Mouse (Mus musculus) neural tube, embryonic 11.5 days (tissue): ENCODE results near the gene 1700066M21Rik. TPM values are rescaled to one million over a fixed set of nuclear protein-coding genes. Genes with fewer than 3 reads are reported as not detected.

ENCODE experiments used
- ATAC-seq: fragments of 200-750 bp; cut with Nextera tagmentation; 2 replicates; pipeline ENCODE4 v1.8.0; 2017; ENCODE audit warnings: moderate number of reproducible peaks, mild to moderate bottlenecking, moderate TSS enrichment, moderate library complexity; ENCODE audit not compliant: insufficient read depth, low FRiP score, low TSS enrichment
- DNase-seq: peaks from one replicate; pipeline ENCODE4 v3.0.0-alpha.2; 2015; ENCODE audit warnings: low spot score
- H3K27ac ChIP-seq: fragments of 300-500 bp; sonication (generic); 2 replicates; pipeline ENCODE4 v1.5.1; 2014; ENCODE audit warnings: low read depth, mild to moderate bottlenecking, low read length
- H3K27me3 ChIP-seq: fragments of 300-500 bp; sonication (generic); 2 replicates; pipeline ENCODE4 v1.6.1; 2014; ENCODE audit warnings: mild to moderate bottlenecking, low read length, mixed read lengths; ENCODE audit not compliant: control insufficient read depth, insufficient read depth
- H3K36me3 ChIP-seq: fragments of 300-500 bp; sonication (generic); 2 replicates; pipeline ENCODE4 v1.6.1; 2014; ENCODE audit warnings: mild to moderate bottlenecking, low read length, moderate library complexity, mixed read lengths; ENCODE audit not compliant: control insufficient read depth, insufficient read depth
- H3K4me1 ChIP-seq: fragments of 300-500 bp; sonication (generic); 2 replicates; pipeline ENCODE4 v1.6.1; 2014; ENCODE audit warnings: low read length, mixed read lengths; ENCODE audit not compliant: control insufficient read depth, insufficient read depth
- H3K4me2 ChIP-seq: fragments of 300-500 bp; sonication (generic); 2 replicates; pipeline ENCODE4 v1.6.1; 2014; ENCODE audit warnings: low read depth, mild to moderate bottlenecking, moderate library complexity
- H3K4me3 ChIP-seq: fragments of 300-500 bp; sonication (generic); 2 replicates; pipeline ENCODE4 v1.5.1; 2014; ENCODE audit warnings: low read depth, low read length
- H3K9ac ChIP-seq: fragments of 300-500 bp; sonication (generic); 2 replicates; pipeline ENCODE4 v1.6.1; 2014; ENCODE audit warnings: mild to moderate bottlenecking, low read length
- H3K9me3 ChIP-seq: fragments of 300-500 bp; sonication (generic); 2 replicates; pipeline ENCODE4 v1.6.1; 2016; ENCODE audit warnings: low read length; ENCODE audit not compliant: control insufficient read depth
- WGBS: fragments of 180-500 bp; shearing (Covaris S2); extraction: QIAGEN DNeasy Blood & Tissue Kit; methylation state at CpG from one replicate; pipeline ENCODE4 v1.1.7; 2014; 5-methylcytosine and 5-hydroxymethylcytosine counted together
- polyA plus RNA-seq: library from polyadenylated mRNA; unstranded; fragments of >200 nt; fragmentation: Nextera tagmentation; extraction: Ambion mirVana; gene quantifications from 2 replicates; pipeline ENCODE4 v1.2.1, GENCODE M21; 2014

Gene 1700066M21Rik
- 10.6 and 14.3 TPM in 2 replicates for polyA plus RNA-seq

DNA sequence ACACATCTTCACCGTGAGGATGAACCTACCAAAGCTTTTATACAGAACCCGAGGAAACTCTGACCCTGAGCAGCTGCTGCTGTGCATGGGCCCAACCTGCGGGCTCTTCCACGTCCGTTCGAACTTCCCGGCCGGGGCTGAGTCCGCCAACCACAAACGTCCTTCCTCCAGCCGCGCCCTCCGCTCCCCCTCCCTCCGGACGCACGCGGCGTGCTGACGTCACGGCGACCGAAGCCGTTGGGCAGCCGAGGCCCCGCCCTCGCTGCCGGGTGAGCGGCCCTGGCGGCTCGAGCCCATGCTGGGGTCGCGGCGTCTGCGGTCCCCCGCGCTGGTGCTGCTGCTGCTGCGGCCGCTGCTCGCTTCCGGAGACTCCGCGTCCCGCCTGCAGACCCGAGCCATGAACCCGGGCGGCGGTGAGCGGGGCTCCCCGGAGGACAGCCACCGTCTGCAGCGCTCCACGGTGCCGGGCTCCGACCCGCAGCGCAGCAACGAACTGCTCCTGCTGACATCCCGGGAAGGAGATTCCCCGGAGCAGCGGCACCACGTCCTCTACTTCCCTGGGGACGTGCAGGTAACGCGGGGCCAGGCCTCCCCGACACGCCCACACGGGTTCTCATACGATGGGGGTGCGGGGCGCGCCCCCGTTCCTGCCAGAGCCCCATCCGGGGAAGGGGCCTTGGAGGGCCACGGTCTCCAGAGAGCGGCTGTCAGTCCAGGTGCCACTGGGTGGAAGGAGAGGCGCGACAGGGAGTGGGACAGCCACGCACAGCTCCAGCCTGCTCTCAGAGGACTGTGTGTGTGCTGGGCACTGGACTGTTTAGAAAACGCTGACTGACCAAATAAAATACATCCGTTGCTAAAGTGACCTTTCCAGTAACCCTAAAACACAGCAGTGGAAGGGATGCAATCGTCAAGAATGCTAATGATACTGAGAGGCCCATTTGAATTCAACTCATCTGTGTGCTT is at the start of gene 1700066M21Rik:
TSS of gene 1700066M21Rik (plus strand) at position 245 of the 966 bp plus-strand sequence.
- peak within 1 kb of the TSS; percentile 86 for H3K4me3 ChIP-seq
- DNase-seq (peak; percentile 96), ATAC-seq (peak; percentile 98)
- peak within 1 kb of the TSS; percentile 78 for H3K9ac ChIP-seq
- no peaks in the 10 kb centered on the region for H3K36me3 ChIP-seq
- no peaks in the 10 kb centered on the region for H3K4me1 ChIP-seq
- H3K27me3 ChIP-seq, result no peaks in the 10 kb centered on the region
- peak within 1 kb of the TSS; percentile 75; the same call in 1 of the 2 replicates for H3K27ac ChIP-seq
- H3K9me3 ChIP-seq, result no peaks in the 10 kb centered on the region
- under 1% methylated on average over 77 of the region's 81 CpGs for WGBS
- H3K4me2 ChIP-seq, result peak within 1 kb of the TSS; percentile 76

DNA sequence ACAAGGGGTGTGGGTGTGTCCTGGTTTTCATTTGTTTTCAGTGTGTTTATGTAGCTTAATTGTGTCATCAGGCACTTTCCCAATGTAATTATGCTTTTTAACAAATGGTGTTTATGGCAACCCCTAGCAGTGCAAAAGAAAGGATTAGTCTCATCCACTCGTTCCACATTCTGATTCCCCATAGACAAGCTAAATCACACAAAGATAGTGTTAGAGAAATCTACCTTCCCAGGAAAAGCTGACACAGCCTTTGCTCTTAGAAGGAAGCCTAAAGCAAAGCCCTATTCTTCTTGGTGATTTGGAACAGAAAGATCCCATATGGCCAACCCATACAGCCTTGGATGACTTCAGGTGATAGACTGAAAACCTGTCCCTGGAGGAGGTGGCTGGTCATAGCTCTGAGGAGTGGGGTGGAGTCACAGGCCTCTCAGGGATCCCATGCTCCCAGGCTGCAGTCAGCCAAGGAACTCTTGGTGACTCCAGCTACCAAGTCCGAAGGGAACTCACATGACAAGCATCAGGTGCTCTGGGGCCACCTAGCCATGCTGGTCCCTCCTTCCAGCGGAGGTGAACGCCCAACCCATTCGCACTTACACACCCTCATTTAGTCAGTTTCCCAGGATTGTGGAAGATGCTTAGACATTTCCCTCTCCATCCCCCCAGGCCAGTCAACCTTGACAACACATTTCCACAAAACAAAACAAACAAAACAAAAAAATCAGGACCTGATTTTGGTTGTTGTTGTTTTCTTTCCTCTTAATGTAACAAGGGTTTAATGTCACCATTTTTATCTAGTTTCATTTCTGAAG is 47.9 kb upstream of the 1700066M21Rik start:
- DNase-seq, result no peak
- H3K27ac ChIP-seq, result no peak overlapping the region
- WGBS, result 79% methylated on average over 5 of the region's 5 CpGs
- no peak overlapping the region for H3K9ac ChIP-seq
- H3K27me3 ChIP-seq, result no peaks in the 10 kb centered on the region
- no peak overlapping the region for H3K4me2 ChIP-seq
- no peaks in the 10 kb centered on the region for H3K9me3 ChIP-seq
- no peaks in the 10 kb centered on the region for H3K36me3 ChIP-seq
- H3K4me1 ChIP-seq, result no peaks in the 10 kb centered on the region
- ATAC-seq, result no peak
- no peak overlapping the region for H3K4me3 ChIP-seq

DNA sequence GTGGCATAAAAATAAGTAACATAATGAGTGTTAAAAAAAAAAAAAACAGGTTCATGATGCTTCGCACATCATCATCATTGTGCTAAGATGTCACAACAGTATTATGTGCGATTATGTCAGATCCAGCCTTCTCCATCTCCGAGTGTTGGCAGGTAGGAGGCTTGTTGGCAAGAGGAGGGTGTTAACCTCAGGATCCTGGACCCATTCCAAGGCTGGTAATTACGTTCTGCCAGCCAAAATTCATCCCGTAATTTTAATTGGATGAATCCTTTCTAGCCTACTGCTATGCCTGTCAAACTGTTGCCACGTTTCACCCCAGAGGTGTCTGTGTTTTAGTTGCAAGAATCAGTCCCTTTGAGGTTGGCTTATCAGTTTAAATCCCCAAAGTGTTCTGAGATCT is 47.2 kb upstream of the 1700066M21Rik start:
- Histone ChIP-seq H3K27ac (no peak overlapping the region), H3K4me3 (no peak overlapping the region), H3K4me1 (no peaks in the 10 kb centered on the region), H3K27me3 (no peaks in the 10 kb centered on the region), H3K36me3 (no peaks in the 10 kb centered on the region), H3K9me3 (no peaks in the 10 kb centered on the region), H3K9ac (no peak overlapping the region), H3K4me2 (no peak overlapping the region)
- ATAC-seq (no peak), DNase-seq (no peak)
- WGBS, result 91% methylated on average over 6 of the region's 6 CpGs

DNA sequence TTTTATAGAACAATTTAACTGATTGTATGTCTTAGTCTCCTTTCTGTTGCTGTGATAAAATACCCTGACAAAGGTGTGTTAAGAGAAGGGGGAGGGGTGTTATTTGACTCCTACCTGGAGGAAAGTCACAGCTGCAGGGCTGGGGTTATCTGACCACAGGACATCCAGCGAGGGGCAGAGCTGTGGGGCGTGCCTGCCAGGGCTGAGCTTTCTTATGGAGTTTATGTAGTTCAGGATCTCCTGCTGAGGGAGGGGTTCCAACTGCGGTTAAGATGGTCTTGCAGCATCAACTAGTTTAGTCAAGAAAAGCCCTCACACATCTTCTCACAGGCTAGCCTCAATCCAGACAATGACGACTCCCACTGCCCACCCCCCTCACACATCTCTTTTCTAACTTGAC is 45.4 kb upstream of the 1700066M21Rik start:
- H3K27ac ChIP-seq, result no peak overlapping the region
- no peaks in the 10 kb centered on the region for H3K4me1 ChIP-seq
- H3K4me2 ChIP-seq, result no peak overlapping the region
- H3K9me3 ChIP-seq, result no peaks in the 10 kb centered on the region
- DNase-seq (no peak), ATAC-seq (no peak)
- H3K4me3 ChIP-seq, result no peak overlapping the region
- H3K36me3 ChIP-seq, result no peaks in the 10 kb centered on the region
- WGBS, result 25% methylated on average over 4 of the region's 4 CpGs
- no peaks in the 10 kb centered on the region for H3K27me3 ChIP-seq
- H3K9ac ChIP-seq, result no peak overlapping the region

DNA sequence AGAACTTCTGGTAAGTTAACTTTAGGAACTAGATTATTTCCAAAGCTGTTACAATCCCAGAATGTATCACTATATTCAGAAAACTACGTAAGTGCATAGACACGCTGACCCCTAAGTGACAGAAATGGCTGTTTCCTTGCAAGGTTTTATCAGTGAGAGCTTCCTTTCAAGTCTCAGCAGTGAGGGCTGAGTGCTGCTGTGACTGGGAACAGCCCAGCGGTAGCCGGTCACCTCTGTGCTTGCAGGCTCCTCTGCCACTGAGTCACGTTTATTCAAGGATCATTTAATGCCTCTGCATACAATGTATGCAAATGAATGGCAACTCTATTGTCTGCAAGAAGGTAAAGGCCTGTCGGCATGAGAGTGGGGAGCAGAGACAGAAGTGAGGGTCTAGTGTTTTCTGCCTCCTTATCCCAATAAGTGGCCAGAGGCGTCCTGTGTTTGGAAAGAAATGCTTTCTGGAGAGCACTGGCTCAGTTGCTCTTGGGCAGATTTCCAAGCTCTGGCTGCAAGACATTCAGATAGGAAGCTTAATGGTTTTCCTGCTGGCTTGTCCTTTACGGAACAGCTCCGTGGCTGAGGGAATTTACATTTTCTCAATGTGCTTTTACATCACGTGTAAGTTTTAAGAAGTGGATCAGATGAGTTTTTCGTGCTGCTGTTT is 43.7 kb upstream of the 1700066M21Rik start:
- ATAC-seq (no peak), DNase-seq (no peak)
- no peaks in the 10 kb centered on the region for H3K9me3 ChIP-seq
- H3K4me2 ChIP-seq, result no peak overlapping the region
- H3K27me3 ChIP-seq, result no peaks in the 10 kb centered on the region
- H3K27ac ChIP-seq, result no peak overlapping the region
- no peak overlapping the region for H3K9ac ChIP-seq
- 36% methylated on average over 11 of the region's 11 CpGs for WGBS
- H3K36me3 ChIP-seq, result no peaks in the 10 kb centered on the region
- no peak overlapping the region for H3K4me3 ChIP-seq
- H3K4me1 ChIP-seq, result no peaks in the 10 kb centered on the region

DNA sequence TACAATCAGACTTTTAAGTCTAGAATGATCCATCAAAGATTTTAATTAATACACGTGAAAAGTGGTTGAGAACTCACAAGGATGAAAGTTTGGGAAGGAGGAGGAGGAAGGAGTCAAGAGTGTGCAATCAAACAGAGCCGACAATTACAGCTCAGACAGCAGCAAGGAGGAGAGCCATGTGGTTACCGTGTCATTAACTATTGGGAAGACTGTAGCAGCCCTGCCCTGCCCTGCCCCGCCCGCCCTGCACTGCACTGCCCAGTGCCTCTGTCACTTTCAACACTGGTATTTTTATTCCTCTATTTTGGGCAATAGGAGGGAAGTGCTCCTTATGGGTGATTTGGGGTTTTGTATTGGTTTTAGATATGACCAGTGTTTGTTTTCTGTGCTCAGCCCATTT is 42.2 kb upstream of the 1700066M21Rik start:
- H3K36me3 ChIP-seq, result no peaks in the 10 kb centered on the region
- no peak for DNase-seq
- no peak for ATAC-seq
- WGBS, result 54% methylated on average over 5 of the region's 5 CpGs
- H3K4me3 ChIP-seq, result no peak overlapping the region
- H3K9ac ChIP-seq, result no peak overlapping the region
- H3K27me3 ChIP-seq, result no peaks in the 10 kb centered on the region
- no peak overlapping the region for H3K27ac ChIP-seq
- no peaks in the 10 kb centered on the region for H3K9me3 ChIP-seq
- no peaks in the 10 kb centered on the region for H3K4me1 ChIP-seq
- no peak overlapping the region for H3K4me2 ChIP-seq

DNA sequence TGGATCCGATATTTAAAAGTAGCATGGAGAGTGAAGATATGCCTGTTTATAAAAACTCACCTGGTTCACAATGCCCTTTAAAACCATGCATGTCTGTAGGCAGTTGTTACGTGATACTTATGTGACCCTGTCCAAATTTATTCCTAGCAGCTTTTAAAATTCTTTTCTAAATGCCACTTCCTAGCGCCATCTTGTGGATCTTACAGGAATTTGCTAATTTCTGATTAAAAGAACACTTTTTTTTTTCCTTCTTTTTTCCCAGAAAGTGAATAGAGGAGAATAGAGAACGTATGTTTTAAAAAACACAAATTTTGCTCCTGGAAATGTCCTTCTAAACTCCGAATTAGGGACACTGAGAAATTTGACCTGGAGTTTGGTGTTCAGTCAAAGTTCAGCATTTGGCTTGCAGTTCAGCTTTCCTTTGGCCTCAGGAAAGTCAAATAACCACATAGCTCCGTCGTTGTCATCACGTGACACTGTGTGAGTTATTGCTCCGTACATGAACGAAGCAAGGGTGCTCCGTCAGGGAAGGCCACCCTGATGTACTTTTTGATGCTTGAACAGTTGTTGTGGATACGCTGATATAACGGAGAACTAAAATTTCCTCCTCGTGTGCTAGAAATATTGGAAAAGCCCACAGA is 38.1 kb upstream of the 1700066M21Rik start:
- WGBS, result 56% methylated on average over 14 of the region's 14 CpGs
- no peak for ATAC-seq

DNA sequence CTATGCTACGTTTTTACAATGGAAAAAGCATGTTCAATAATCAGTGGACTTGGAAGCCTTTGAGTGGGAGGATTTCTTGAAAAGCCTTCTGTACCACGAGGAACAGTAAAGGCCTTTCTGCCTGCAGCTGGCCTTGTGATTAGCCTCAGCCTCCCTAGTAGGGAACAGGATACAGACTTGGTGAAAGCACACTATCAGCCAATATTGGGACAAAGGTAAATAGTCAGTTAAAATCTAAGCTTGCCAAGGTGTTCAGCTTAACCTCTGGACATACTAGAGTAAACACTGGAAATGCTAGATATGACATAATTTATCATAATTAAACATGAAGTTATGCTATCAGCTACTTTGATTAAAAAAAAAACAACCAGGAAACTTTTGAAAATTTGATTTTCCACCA is 36.2 kb upstream of the 1700066M21Rik start:
- ATAC-seq, result no peak
- Histone ChIP-seq H3K9me3 (no peaks in the 10 kb centered on the region), H3K9ac (no peak overlapping the region), H3K4me1 (no peaks in the 10 kb centered on the region), H3K36me3 (no peaks in the 10 kb centered on the region), H3K27me3 (no peaks in the 10 kb centered on the region), H3K4me3 (no peak overlapping the region), H3K4me2 (no peak overlapping the region), H3K27ac (no peak overlapping the region)
- no peak for DNase-seq
- WGBS, result 30% methylated on average over 2 of the region's 2 CpGs

More for the DNA sequence above, 38.1 kb upstream of the 1700066M21Rik start:
- Histone ChIP-seq H3K27ac (no peak overlapping the region), H3K9me3 (no peaks in the 10 kb centered on the region), H3K9ac (no peak overlapping the region), H3K4me2 (no peak overlapping the region), H3K4me3 (no peak overlapping the region), H3K4me1 (no peaks in the 10 kb centered on the region), H3K36me3 (no peaks in the 10 kb centered on the region), H3K27me3 (no peaks in the 10 kb centered on the region)
- no peak for DNase-seq
